Mouse (Mus musculus) myocyte (in vitro differentiated cells): ENCODE measurements around the gene Il1rn.

ENCODE experiments used
- MAX ChIP-seq: IDR thresholded peaks from one replicate; pipeline ENCODE4 v1.6.1; 2011; ENCODE audit warnings: low read depth, mild to moderate bottlenecking, control low read depth
- MYOG ChIP-seq, 3 experiments: IDR thresholded peaks; one replicate each; pipeline ENCODE4 v1.6.1; 2011; ENCODE audit warnings: control low read depth in 2 of 3, low read depth in 2 of 3, mild to moderate bottlenecking in 2 of 3; ENCODE audit not compliant: insufficient read length in 2 of 3, control insufficient read depth in 1 of 3, insufficient read depth in 1 of 3
- POLR2AphosphoS2 ChIP-seq: IDR thresholded peaks from one replicate; pipeline ENCODE4 v1.6.1; 2011; ENCODE audit warnings: low read depth, control low read depth; ENCODE audit not compliant: insufficient read length

DNA sequence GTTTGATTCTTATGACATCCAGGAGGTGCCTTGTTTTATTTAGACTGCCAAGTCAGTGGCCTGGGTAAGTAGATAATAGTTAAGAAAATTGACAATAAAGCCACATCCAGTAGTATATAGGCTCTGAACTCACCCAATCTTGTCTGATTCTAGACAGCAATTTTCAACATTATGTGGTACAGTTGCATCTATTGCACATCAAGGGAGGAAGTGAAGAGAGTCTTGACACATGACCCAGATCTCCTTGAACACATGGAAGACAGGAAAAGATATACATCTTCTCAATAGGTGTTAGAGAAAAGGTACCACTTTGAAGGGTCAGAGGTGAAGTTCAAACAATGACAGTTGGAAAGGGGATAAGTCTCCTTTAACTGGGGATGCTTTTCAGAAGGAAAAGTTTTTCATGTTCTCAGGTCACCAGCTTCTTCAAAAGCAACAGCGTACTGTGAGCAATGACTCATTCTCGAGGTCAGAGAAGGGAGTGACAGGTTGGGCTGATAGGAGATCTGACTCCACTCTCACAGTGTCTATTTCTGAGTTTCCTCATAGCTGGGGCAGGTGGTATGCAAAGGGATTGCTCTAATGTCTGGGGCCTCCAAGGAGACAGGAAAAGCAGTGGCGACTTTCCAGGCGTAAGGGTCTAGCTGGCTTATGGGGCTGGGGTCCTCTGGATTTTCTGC lies 18.6 kb upstream of the Il1rn start:
- TF ChIP-seq POLR2AphosphoS2 (no peak), MYOG (IDR thresholded peaks at IDR 0.05; ENCODE audit: control insufficient read depth in 1 of 3, insufficient read depth in 1 of 3, insufficient read length in 2 of 3, low read depth in 2 of 3) (no peak), MAX (no peak)
